Mouse (Mus musculus): ENCODE measurements around the gene Laptm5.

- TF ChIP-seq CTCF (IDR thresholded peaks at IDR 0.05; ENCODE audit: borderline replicate concordance, insufficient read depth, low read depth, low read length), result no peak
- no peak for TF ChIP-seq POLR2A (IDR thresholded peaks at IDR 0.05; ENCODE audit: borderline replicate concordance, insufficient read depth, low read length)
Measured at GRCm38 (mm10) chr4:130899383-130899781, 13.5 kb upstream of the Laptm5 start.

All from cerebellum, adult 2 months (tissue).